Mouse (Mus musculus): Measurements from ENCODE around the gene Pcgf1. TPM values are rescaled to one million over a fixed set of nuclear protein-coding genes. Genes with fewer than 3 reads are reported as not detected.

Gene Pcgf1
- total RNA-seq (2021), result 10 to 100 TPM; 33.7 to 37.9 TPM
- long read RNA-seq, partial matches to known transcripts, result 3 of 8 reads
- long read RNA-seq, other reads (novel, unspliced or antisense), result 2 of 8 reads

- DNase-seq (ENCODE audit: low spot score in 2 of 2), result peak; percentile 45 to 60
Measured at GRCm38 (mm10) chr6:83077630-83078323, at the start of gene Pcgf1. Pcgf1 (plus strand) TSS chr6:83077869.

GRCm38 (mm10) chr6:83029777-83030176 lies 47.9 kb upstream of the Pcgf1 start:
- no peak for DNase-seq (ENCODE audit: low spot score in 2 of 2)

- no peak for DNase-seq (ENCODE audit: low spot score in 2 of 2)
Measured at GRCm38 (mm10) chr6:83031111-83031510, 46.6 kb upstream of the Pcgf1 start.

GRCm38 (mm10) chr6:83031921-83032590 lies 45.6 kb upstream of the Pcgf1 start:
- DNase-seq (ENCODE audit: low spot score in 2 of 2), result no peak

- DNase-seq (ENCODE audit: low spot score in 2 of 2), result no peak
Measured at GRCm38 (mm10) chr6:83032769-83033191, 44.9 kb upstream of the Pcgf1 start.

- DNase-seq (ENCODE audit: low spot score in 2 of 2), result peak in 1 of 2 experiments; percentile 32
Measured at GRCm38 (mm10) chr6:83033249-83034185, 44.2 kb upstream of the Pcgf1 start, which contains the start of the genes Dok1 and Loxl3. Dok1 (minus strand) TSS chr6:83033471. Loxl3 (plus strand) TSS chr6:83034173.

GRCm38 (mm10) chr6:83034463-83035055 lies 43.1 kb upstream of the Pcgf1 start:
- DNase-seq (ENCODE audit: low spot score in 2 of 2), result no peak

- no peak for DNase-seq (ENCODE audit: low spot score in 2 of 2)
Measured at GRCm38 (mm10) chr6:83037188-83037587, 40.5 kb upstream of the Pcgf1 start.

- DNase-seq (ENCODE audit: low spot score in 2 of 2), result peak; percentile 76 to 91
Measured at GRCm38 (mm10) chr6:83038496-83039012, 39.1 kb upstream of the Pcgf1 start.

- no peak for DNase-seq (ENCODE audit: low spot score in 2 of 2)
Measured at GRCm38 (mm10) chr6:83040601-83041000, 37.1 kb upstream of the Pcgf1 start.

- no peak for DNase-seq (ENCODE audit: low spot score in 2 of 2)
Measured at GRCm38 (mm10) chr6:83043561-83043960, 34.1 kb upstream of the Pcgf1 start.

GRCm38 (mm10) chr6:83043993-83044392 lies 33.7 kb upstream of the Pcgf1 start:
- no peak for DNase-seq (ENCODE audit: low spot score in 2 of 2)

- DNase-seq (ENCODE audit: low spot score in 2 of 2), result no peak
Measured at GRCm38 (mm10) chr6:83044742-83045141, 32.9 kb upstream of the Pcgf1 start.

- DNase-seq (ENCODE audit: low spot score in 2 of 2), result no peak
Measured at GRCm38 (mm10) chr6:83049367-83049766, 28.3 kb upstream of the Pcgf1 start.

- peak in 1 of 2 experiments; percentile 51 for DNase-seq (ENCODE audit: low spot score in 2 of 2)
Measured at GRCm38 (mm10) chr6:83053136-83053960, 24.3 kb upstream of the Pcgf1 start.

- DNase-seq (ENCODE audit: low spot score in 2 of 2), result peak; percentile 97 to 98
Measured at GRCm38 (mm10) chr6:83054074-83054851, 23.4 kb upstream of the Pcgf1 start, which contains the start of gene Aup1. Aup1 (plus strand) TSS chr6:83054521.

GRCm38 (mm10) chr6:83054871-83055431 lies 22.7 kb upstream of the Pcgf1 start, which contains the start of gene Htra2:
Htra2 (minus strand) TSS chr6:83055273.
- DNase-seq (ENCODE audit: low spot score in 2 of 2), result peak in 1 of 2 experiments; percentile 34

GRCm38 (mm10) chr6:83057790-83058189 lies 19.9 kb upstream of the Pcgf1 start, which contains the start of gene Dqx1:
Dqx1 (plus strand) TSS chr6:83057844.
- no peak for DNase-seq (ENCODE audit: low spot score in 2 of 2)
